Mouse (Mus musculus) inflammation-experienced regulatory T-cells, adult 16 weeks (primary cell): ENCODE results near the gene Cebpa. TPM values are rescaled to one million over a fixed set of nuclear protein-coding genes. Genes with fewer than 3 reads are reported as not detected.

Source experiments
- polyA plus RNA-seq: library from polyadenylated mRNA; unstranded; fragments of 100-300 nt; shearing (Covaris generic); gene quantifications from one replicate; pipeline ENCODE4 v1.2.1, GENCODE M21; 2017

Cebpa gene
- polyA plus RNA-seq: 0.72 TPM

DNA sequence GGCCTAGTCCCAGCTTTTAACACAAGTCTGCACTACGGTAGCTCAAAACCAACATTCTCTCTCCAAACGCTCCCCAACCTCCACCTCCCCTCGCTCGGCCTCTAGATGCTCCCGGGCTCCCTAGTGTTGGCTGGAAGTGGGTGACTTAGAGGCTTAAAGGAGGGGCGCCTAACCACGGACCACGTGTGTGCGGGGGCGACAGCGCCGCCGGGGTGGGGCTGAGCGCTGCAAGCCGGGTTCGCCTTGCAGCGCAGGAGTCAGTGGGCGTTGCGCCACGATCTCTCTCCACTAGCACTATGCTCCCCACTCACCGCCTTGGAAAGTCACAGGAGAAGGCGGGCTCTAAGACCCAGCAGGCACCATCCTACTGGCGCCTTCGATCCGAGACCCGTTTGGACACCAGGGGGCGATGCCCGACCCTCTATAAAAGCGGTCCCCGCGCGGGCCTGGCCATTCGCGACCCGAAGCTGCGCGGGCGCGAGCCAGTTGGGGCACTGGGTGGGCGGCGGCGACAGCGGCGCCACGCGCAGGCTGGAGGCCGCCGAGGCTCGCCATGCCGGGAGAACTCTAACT, at the start of gene Cebpa:
TSS of gene Cebpa (plus strand) at position 453 of the 573 bp plus-strand sequence.

Other genes starting within 250 kb of the Cebpa start
- 58.0 TPM for gene Pepd, start 206.9 kb upstream of the Cebpa start, polyA plus RNA-seq
- 8.3 TPM for gene Cebpg, start 62.7 kb upstream of the Cebpa start, polyA plus RNA-seq
- 42.8 TPM for gene Slc7a10, start 67.1 kb downstream of the Cebpa start, polyA plus RNA-seq
- gene Lrp3, start 96.2 kb downstream of the Cebpa start, polyA plus RNA-seq: 6.2 TPM
- 27.7 TPM for gene Gpatch1, start 199.1 kb downstream of the Cebpa start, polyA plus RNA-seq
- 0.30 TPM for gene Rhpn2, start 214.9 kb downstream of the Cebpa start, polyA plus RNA-seq